Mouse (Mus musculus) G1E (cell line): Measurements from ENCODE around the gene Rbms3. TPM values are rescaled to one million over a fixed set of nuclear protein-coding genes. Genes with fewer than 3 reads are reported as not detected.

Experiments
- ATAC-seq: 2 replicates; pipeline ENCODE4 v1.8.0; 2016; ENCODE audit warnings: mild to moderate bottlenecking; ENCODE audit not compliant: insufficient number of reproducible peaks, poor library complexity, low FRiP score, severe bottlenecking; ENCODE audit errors: extremely low read depth
- DNase-seq: peaks from one replicate; pipeline ENCODE4 v3.0.0; 2012; ENCODE audit warnings: low spot score
- H3K27me3 ChIP-seq: 2 replicates; pipeline ENCODE4 v1.6.1; 2012; ENCODE audit warnings: mild to moderate bottlenecking, low read length, inconsistent platforms; ENCODE audit not compliant: insufficient read depth
- H3K36me3 ChIP-seq: replicated peaks from 2 replicates; pipeline ENCODE3; 2012; ENCODE audit warnings: mild to moderate bottlenecking, inconsistent platforms
- H3K4me1 ChIP-seq: 2 replicates; pipeline ENCODE4 v1.6.1; 2012; ENCODE audit warnings: low read depth, low read length, inconsistent platforms, mixed read lengths; ENCODE audit not compliant: insufficient read depth
- H3K4me3 ChIP-seq: 2 replicates; pipeline ENCODE4 v1.5.1; 2012; ENCODE audit warnings: low read depth, mild to moderate bottlenecking, inconsistent platforms, low read length, moderate library complexity, mixed read lengths
- H3K9me3 ChIP-seq: replicated peaks from 2 replicates; pipeline ENCODE4 v1.6.1; 2012; ENCODE audit warnings: inconsistent platforms
- CTCF ChIP-seq: IDR thresholded peaks from 2 replicates; pipeline ENCODE4 v1.5.1; 2012; ENCODE audit warnings: low read depth, low read length, inconsistent platforms, mixed read lengths
- GATA1 ChIP-seq: IDR thresholded peaks from 2 replicates; pipeline ENCODE4 v1.6.1; 2012; ENCODE audit warnings: borderline replicate concordance, low read length, inconsistent platforms, mixed read lengths
- GATA2 ChIP-seq: IDR thresholded peaks from 2 replicates; pipeline ENCODE4 v1.6.1; 2012; ENCODE audit warnings: low read depth, low read length, inconsistent platforms, borderline replicate concordance
- POLR2AphosphoS5 ChIP-seq: IDR thresholded peaks from 2 replicates; pipeline ENCODE4 v1.6.1; 2012; ENCODE audit warnings: low read depth, low read length, inconsistent platforms; ENCODE audit not compliant: insufficient replicate concordance
- TAL1 ChIP-seq: conservative IDR thresholded peaks from 2 replicates; pipeline ENCODE4 v1.6.1; 2012; ENCODE audit warnings: low read depth, low read length, inconsistent platforms, mixed read lengths
- polyA plus RNA-seq: library from polyadenylated mRNA; stranded (reverse); fragments of >175 nt; gene quantifications from 2 replicates; pipeline ENCODE4 v1.2.3, GENCODE M21; 2012
- total RNA-seq, 2 experiments: library from RNA; stranded (forward) in 1 of 2; stranded (reverse) in 1 of 2; fragments of 200-1000 nt in 1 of 2; fragments of >200 nt in 1 of 2; fragmentation: Nextera tagmentation in 1 of 2; gene quantifications; 2 replicates each; pipeline ENCODE4 v1.2.3; 2014 to 2017

The Rbms3 gene
- total and polyA plus RNA-seq, 3 experiments, result 0.16 TPM; not detected in 2

- no peak for TF ChIP-seq POLR2AphosphoS5
- no peak for TF ChIP-seq GATA1
- TF ChIP-seq TAL1, result no peak
Measured at GRCm38 (mm10) chr9:116651414-116651813, 978.3 kb downstream of the Rbms3 start.

GRCm38 (mm10) chr9:116649955-116650354 is 979.8 kb downstream of the Rbms3 start:
- Histone ChIP-seq H3K9me3 (peaks cover 31% of the 10 kb centered on the region), H3K4me3 (no peak overlapping the region), H3K36me3 (no peaks in the 10 kb centered on the region), H3K4me1 (no peaks in the 10 kb centered on the region), H3K27me3 (no peaks in the 10 kb centered on the region)
- DNase-seq (no peak), ATAC-seq (no peak)
- TF ChIP-seq TAL1 (no peak), GATA2 (no peak), CTCF (no peak), POLR2AphosphoS5 (no peak), GATA1 (no peak)

More at GRCm38 (mm10) chr9:116651414-116651813, 978.3 kb downstream of the Rbms3 start:
- no peaks in the 10 kb centered on the region for H3K4me1 ChIP-seq
- H3K27me3 ChIP-seq, result no peaks in the 10 kb centered on the region
- H3K9me3 ChIP-seq, result peaks cover 30% of the 10 kb centered on the region
- no peak overlapping the region for H3K4me3 ChIP-seq
- DNase-seq (no peak), ATAC-seq (no peak)
- H3K36me3 ChIP-seq, result no peaks in the 10 kb centered on the region

DNA sequence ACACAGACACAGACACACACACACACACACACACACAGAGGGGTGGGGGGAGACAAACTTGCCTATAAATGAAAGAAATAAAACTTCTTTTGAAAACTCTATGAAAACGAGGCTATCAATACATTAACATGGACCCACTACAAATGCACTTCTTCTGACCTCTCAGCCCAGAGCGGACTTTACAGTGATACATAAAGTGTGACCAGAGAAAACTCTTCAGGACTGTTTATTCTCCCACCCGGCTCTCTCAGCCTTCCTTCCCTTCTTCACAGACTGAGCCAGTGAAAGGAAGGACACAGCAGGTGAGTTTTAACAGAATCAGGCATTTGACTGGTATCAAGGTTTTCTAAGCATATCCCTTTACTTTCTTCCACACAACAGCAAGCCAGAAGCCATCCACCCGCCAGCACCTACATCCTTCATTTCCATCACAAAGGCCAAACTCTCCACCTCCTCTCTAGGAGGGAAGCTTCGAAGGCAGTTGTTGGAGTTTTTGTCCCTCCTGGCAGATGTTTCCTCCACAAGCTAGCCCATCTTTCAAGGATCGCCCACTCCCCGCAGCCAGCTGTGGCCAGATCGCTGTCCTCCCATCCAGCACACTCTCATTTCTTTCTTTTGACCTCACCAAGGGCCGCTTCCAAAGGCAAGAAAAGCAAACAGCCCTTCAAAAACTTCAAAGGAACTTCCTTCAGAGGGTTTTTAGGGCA is 980.5 kb downstream of the Rbms3 start:
- no peak for DNase-seq
- no peaks in the 10 kb centered on the region for H3K4me1 ChIP-seq
- peaks cover 30% of the 10 kb centered on the region for H3K9me3 ChIP-seq
- H3K4me3 ChIP-seq, result no peak overlapping the region
- no peak for TF ChIP-seq GATA1
- no peak for TF ChIP-seq GATA2
- TF ChIP-seq POLR2AphosphoS5, result no peak
- TF ChIP-seq CTCF, result no peak
- no peak for TF ChIP-seq TAL1
- H3K27me3 ChIP-seq, result no peaks in the 10 kb centered on the region
- ATAC-seq, result no peak
- no peaks in the 10 kb centered on the region for H3K36me3 ChIP-seq

DNA sequence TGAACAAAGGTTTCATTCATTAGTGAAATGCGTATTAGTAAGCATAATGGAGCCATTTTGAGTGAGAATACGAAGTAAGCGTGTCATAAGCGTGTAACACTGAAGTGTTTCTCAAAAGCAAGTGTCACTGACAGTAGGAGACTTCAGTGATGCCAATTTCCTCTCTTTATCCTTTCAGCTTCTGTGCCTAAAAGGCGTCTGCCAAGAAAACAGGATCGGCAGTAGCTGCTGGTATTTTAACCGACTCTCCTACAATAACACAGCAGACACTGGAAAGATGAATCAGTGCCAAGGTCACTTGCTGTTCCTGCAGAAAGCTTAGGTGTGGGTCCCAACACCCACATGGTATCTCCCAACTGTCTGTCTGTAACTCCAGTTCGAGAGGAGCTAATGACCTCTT is 985.1 kb downstream of the Rbms3 start:
- ATAC-seq, result no peak
- Histone ChIP-seq H3K27me3 (no peaks in the 10 kb centered on the region), H3K36me3 (no peaks in the 10 kb centered on the region), H3K9me3 (peaks cover 35% of the 10 kb centered on the region), H3K4me1 (no peaks in the 10 kb centered on the region), H3K4me3 (no peak overlapping the region)
- DNase-seq, result no peak
- TF ChIP-seq GATA1, result no peak
- no peak for TF ChIP-seq POLR2AphosphoS5
- no peak for TF ChIP-seq CTCF
- TF ChIP-seq TAL1, result no peak
- no peak for TF ChIP-seq GATA2

DNA sequence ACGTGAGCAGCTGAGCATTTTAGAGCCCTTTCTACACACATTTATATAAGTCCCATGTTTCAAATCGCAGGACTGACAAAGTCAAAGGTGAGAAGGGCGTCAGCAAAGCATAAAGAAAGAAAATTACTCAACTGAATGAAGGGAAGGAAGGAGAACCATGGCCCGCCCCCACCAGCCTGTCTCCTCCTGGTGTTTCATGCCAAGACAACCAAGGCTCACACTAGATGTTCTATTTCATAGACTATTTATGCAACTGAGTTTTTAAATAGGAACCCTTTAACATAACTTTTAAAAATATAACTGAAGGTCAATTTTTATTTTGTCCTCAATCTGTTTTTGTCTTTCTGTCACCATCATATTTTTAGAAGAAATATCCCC is 989.4 kb downstream of the Rbms3 start:
- Histone ChIP-seq H3K9me3 (peaks cover 31% of the 10 kb centered on the region), H3K4me3 (no peak overlapping the region), H3K4me1 (no peaks in the 10 kb centered on the region), H3K27me3 (no peaks in the 10 kb centered on the region), H3K36me3 (no peaks in the 10 kb centered on the region)
- DNase-seq (no peak), ATAC-seq (no peak)
- TF ChIP-seq GATA2, result no peak
- no peak for TF ChIP-seq POLR2AphosphoS5
- no peak for TF ChIP-seq CTCF
- no peak for TF ChIP-seq GATA1
- no peak for TF ChIP-seq TAL1

DNA sequence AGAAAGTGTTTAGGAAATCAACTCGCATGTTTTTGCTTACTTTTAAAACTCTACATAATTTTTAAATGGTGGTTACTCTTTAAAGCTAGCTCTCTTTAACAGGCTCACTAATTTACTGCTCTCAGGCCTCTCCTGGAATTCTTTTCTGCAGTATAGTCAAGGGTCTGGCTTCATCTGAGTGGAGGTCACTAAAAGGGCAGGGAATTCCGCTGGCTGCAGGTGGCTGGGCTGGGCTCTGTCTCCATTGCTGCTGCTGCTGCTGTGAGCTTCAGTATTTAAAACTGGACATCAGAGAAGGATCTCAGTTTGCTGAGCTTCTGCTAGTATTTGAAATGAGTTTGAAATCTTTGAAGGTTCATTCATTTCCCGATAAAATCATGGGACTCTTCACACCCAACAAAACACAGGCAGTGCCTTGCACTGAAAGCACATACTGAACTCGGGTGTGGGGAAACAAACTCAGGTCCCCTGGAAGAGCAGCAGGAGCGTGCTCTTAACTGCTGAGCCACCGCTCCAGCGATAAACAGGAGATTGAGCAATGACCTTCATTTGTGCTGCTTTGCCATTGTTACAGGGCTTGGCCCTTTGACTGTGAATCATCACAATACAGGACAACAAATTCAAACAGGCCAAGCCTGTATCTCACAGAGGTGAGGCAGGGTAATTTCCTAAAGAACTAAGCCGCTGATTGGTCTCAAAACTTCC is 990.0 kb downstream of the Rbms3 start:
- ATAC-seq, result no peak
- Histone ChIP-seq H3K4me1 (no peaks in the 10 kb centered on the region), H3K4me3 (no peak overlapping the region), H3K27me3 (no peaks in the 10 kb centered on the region), H3K9me3 (peaks cover 32% of the 10 kb centered on the region), H3K36me3 (no peaks in the 10 kb centered on the region)
- TF ChIP-seq POLR2AphosphoS5 (no peak), TAL1 (no peak)
- no peak for DNase-seq
